Mouse (Mus musculus) heart, postnatal 0 days (tissue): ENCODE measurements around the gene Glmp. TPM values are rescaled to one million over a fixed set of nuclear protein-coding genes. Genes with fewer than 3 reads are reported as not detected.

Experiments used
- ATAC-seq: fragments of 200-750 bp; cut with Nextera tagmentation; 2 replicates; pipeline ENCODE4 v1.8.0; 2017; ENCODE audit warnings: low read depth, moderate number of reproducible peaks, moderate library complexity; ENCODE audit not compliant: insufficient read depth
- DNase-seq: peaks from one replicate; pipeline ENCODE4 v3.0.0-alpha.2; 2016; ENCODE audit warnings: low spot score
- H3K27ac ChIP-seq: fragments of 300-500 bp; sonication (generic); 2 replicates; pipeline ENCODE4 v1.5.1; 2014; ENCODE audit warnings: low read depth, mild to moderate bottlenecking
- H3K27me3 ChIP-seq: fragments of 300-500 bp; sonication (generic); 2 replicates; pipeline ENCODE4 v1.6.1; 2014; ENCODE audit warnings: low read length, mixed read lengths; ENCODE audit not compliant: control insufficient read depth, insufficient read depth
- H3K36me3 ChIP-seq: fragments of 300-500 bp; sonication (generic); replicated peaks from 2 replicates; pipeline ENCODE4 v1.6.1; 2014; ENCODE audit warnings: low read length, mixed read lengths; ENCODE audit not compliant: control insufficient read depth, insufficient read depth
- H3K4me1 ChIP-seq: fragments of 300-500 bp; sonication (generic); 2 replicates; pipeline ENCODE4 v1.6.1; 2014; ENCODE audit warnings: antibody characterized with exemption; ENCODE audit not compliant: control insufficient read depth, insufficient read depth
- H3K4me2 ChIP-seq: fragments of 300-500 bp; sonication (generic); 2 replicates; pipeline ENCODE4 v1.6.1; 2014; ENCODE audit warnings: low read depth, mild to moderate bottlenecking, low read length, moderate library complexity
- H3K4me3 ChIP-seq: fragments of 300-500 bp; sonication (generic); 2 replicates; pipeline ENCODE4 v1.5.1; 2014; ENCODE audit warnings: low read depth, low read length
- H3K9ac ChIP-seq: fragments of 300-500 bp; sonication (generic); replicated peaks from 2 replicates; pipeline ENCODE4 v1.6.1; 2014; ENCODE audit warnings: low read depth, low read length, mixed read lengths
- H3K9me3 ChIP-seq: fragments of 300-500 bp; sonication (generic); replicated peaks from 2 replicates; pipeline ENCODE4 v1.6.1; 2016; ENCODE audit warnings: low read length; ENCODE audit not compliant: control insufficient read depth
- CTCF ChIP-seq: IDR thresholded peaks from 2 replicates; pipeline ENCODE4 v1.5.1; 2016; ENCODE audit warnings: antibody characterized with exemption, control low read depth, low read depth
- EP300 ChIP-seq: IDR thresholded peaks from 2 replicates; pipeline ENCODE4 v1.6.1; 2016; ENCODE audit warnings: antibody characterized with exemption, low read depth
- WGBS: fragments of 180-500 bp; shearing (Covaris S2); extraction: QIAGEN DNeasy Blood & Tissue Kit; methylation state at CpG from one replicate; pipeline ENCODE4 v1.1.7; 2014; 5-methylcytosine and 5-hydroxymethylcytosine counted together
- polyA plus RNA-seq: library from polyadenylated mRNA; unstranded; fragments of >200 nt; fragmentation: Nextera tagmentation; extraction: Ambion mirVana; gene quantifications from 2 replicates; pipeline ENCODE4 v1.2.1, GENCODE M21; 2015
- total RNA-seq: library from RNA; depleted of rRNA; stranded (reverse); fragments of >200 nt; gene quantifications from 2 replicates; pipeline ENCODE4 v1.2.3, GENCODE M21; 2014; ENCODE audit warnings: low replicate concordance

Glmp gene
- total and polyA plus RNA-seq, 2 experiments from 2014 or later, result 75.1 to 129 TPM

DNA sequence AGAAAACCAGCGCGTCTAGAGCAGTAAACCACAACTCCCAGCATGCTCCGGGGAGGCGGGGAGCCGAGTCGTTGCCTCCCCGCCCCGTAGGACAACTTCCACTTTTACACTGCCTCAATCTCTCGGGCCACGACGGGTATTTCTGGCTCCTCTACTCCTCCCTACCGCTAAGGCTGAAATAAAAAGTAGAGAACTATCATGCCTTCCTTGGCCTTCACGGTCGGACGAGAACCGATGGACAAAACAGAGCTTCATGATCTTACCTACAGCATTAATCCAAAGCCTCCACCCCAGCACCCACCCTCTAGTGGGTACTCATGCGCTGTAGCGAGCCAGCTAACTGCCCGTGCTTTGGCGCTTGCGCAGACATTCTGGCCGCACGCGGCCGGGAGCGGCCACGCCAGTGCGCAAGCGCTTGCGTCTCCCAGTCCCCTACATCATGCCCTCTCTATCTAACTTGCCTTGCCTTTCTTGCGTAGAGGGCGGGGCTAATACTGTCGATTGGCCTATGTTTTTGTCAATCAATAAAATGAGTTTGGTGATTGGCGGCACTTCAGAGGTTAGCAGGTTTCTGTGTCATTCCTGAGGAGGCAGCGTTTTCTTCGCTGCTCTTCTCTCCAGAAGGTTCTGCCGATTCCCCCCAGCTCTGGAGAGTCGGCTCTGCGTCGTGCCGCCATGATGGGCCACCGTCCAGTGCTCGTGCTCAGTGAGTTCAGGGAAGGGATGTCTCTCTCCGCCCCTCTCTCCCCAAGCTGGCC, 28.1 kb upstream of the Glmp start, which contains the start of the genes Tsacc and Cct3:
Gene Tsacc (minus strand): TSS at position 439 of the 758 bp plus-strand sequence.
Gene Cct3 (plus strand): TSS at position 556 of the 758 bp plus-strand sequence.
- peak; percentile 47; the same call in 1 of the 2 replicates for TF ChIP-seq EP300
- TF ChIP-seq CTCF, result peak; percentile 22; the same call in 1 of the 2 replicates
- Histone ChIP-seq H3K36me3 (peaks cover 23% of the 10 kb centered on the region), H3K9me3 (no peaks in the 10 kb centered on the region), H3K4me2 (peak within 1 kb of the TSS; percentile 76), H3K9ac (peak within 1 kb of the TSS; percentile 78), H3K27me3 (no peaks in the 10 kb centered on the region), H3K27ac (peak within 1 kb of the TSS; percentile 95), H3K4me3 (peak within 1 kb of the TSS; percentile 89), H3K4me1 (peaks cover 17% of the 10 kb centered on the region)
- ATAC-seq, result peak; percentile 98
- WGBS, result under 1% methylated on average over 44 of the region's 44 CpGs
- DNase-seq, result peak; percentile 99

DNA sequence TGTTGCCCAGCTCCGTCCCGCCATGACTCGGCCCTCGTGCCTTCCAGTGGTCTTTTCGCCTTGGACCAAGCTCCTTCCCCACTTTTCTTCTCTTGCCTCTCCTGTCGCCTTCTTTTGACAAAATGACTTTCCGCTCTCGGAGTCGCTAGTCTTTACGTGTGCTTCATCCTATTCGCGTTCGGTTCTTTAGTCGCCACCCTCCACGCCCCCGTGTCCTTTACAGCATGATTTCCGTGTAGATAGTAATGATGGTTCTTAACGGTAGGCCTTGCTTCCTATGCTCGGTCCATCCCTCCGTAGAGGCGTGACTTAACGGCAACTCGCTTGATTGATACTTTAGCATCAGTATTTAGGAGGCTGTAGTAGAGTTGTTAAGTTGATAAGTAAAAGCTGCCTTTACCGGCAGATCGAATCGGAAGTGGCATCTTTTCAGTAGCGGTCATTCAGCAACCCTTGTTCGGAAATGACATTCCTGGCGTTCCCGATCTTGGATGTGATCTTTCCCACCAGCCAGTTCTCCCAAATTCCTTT, 27.4 kb upstream of the Glmp start:
- DNase-seq (no peak), ATAC-seq (no peak)
- TF ChIP-seq EP300, result no peak
- no peak for TF ChIP-seq CTCF
- peaks cover 29% of the 10 kb centered on the region for H3K36me3 ChIP-seq
- no peaks in the 10 kb centered on the region for H3K27me3 ChIP-seq
- peak overlapping the region; percentile 89 for H3K4me3 ChIP-seq
- peak overlapping the region; percentile 78 for H3K9ac ChIP-seq
- peaks cover 17% of the 10 kb centered on the region for H3K4me1 ChIP-seq
- peak overlapping the region; percentile 95 for H3K27ac ChIP-seq
- H3K9me3 ChIP-seq, result no peaks in the 10 kb centered on the region
- H3K4me2 ChIP-seq, result peak overlapping the region; percentile 76
- under 1% methylated on average over 30 of the region's 30 CpGs for WGBS

GRCm38 (mm10) chr3:88299172-88299571, 25.7 kb upstream of the Glmp start:
- no peak for DNase-seq
- Histone ChIP-seq H3K36me3 (peaks cover 46% of the 10 kb centered on the region), H3K4me1 (peaks cover 17% of the 10 kb centered on the region), H3K4me2 (no peak overlapping the region), H3K4me3 (no peak overlapping the region), H3K27me3 (no peaks in the 10 kb centered on the region), H3K9me3 (no peaks in the 10 kb centered on the region), H3K9ac (no peak overlapping the region), H3K27ac (no peak overlapping the region)
- no peak for TF ChIP-seq CTCF
- TF ChIP-seq EP300, result no peak
- 70% methylated on average over 1 of the region's 1 CpGs for WGBS
- ATAC-seq, result no peak

- 80% methylated on average over 5 of the region's 5 CpGs for WGBS
- Histone ChIP-seq H3K9me3 (no peaks in the 10 kb centered on the region), H3K4me2 (no peak overlapping the region), H3K27me3 (no peaks in the 10 kb centered on the region), H3K9ac (no peak overlapping the region), H3K36me3 (peaks cover 18% of the 10 kb centered on the region), H3K27ac (no peak overlapping the region), H3K4me1 (peaks cover 6% of the 10 kb centered on the region), H3K4me3 (no peak overlapping the region)
- DNase-seq (no peak), ATAC-seq (no peak)
- TF ChIP-seq EP300, result no peak
- no peak for TF ChIP-seq CTCF
Measured at GRCm38 (mm10) chr3:88328956-88329355, 4.1 kb downstream of the Glmp start.

DNA sequence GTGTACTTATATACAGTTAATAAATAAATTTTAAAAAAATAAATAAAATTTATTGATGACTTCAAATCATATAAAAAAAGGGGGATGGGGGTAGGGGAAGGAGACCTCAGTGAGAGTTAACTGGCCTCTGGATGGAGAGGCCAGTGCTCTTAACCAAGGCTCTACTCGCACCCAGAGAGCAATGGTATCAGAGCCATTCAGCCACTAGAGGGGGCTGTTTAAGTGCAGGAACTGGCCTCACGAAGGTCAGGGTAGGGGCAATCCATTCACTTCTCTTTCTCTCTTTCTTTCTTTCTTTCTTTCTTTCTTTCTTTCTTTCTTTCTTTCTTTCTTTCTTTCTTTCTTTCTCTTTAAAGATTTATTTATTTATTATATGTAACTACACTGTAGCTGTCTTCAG, 6.5 kb downstream of the Glmp start:
- no peak overlapping the region for H3K27ac ChIP-seq
- 36% methylated on average over 2 of the region's 2 CpGs for WGBS
- no peak for DNase-seq
- H3K27me3 ChIP-seq, result no peaks in the 10 kb centered on the region
- no peaks in the 10 kb centered on the region for H3K9me3 ChIP-seq
- peaks cover 18% of the 10 kb centered on the region for H3K36me3 ChIP-seq
- peaks cover 9% of the 10 kb centered on the region for H3K4me1 ChIP-seq
- no peak overlapping the region for H3K9ac ChIP-seq
- TF ChIP-seq CTCF (peak; percentile 46), EP300 (no peak)
- ATAC-seq, result no peak
- H3K4me2 ChIP-seq, result no peak overlapping the region
- no peak overlapping the region for H3K4me3 ChIP-seq
